Mouse (Mus musculus) spleen, adult 2 months (tissue): ENCODE data around the gene Kcnd3. TPM values are rescaled to one million over a fixed set of nuclear protein-coding genes. Genes with fewer than 3 reads are reported as not detected.

Experiments used
- DNase-seq, 2 experiments: peaks; one replicate each; pipeline versions ENCODE4 v3.0.0 to v3.0.0-alpha.2; 2012 to 2021; ENCODE audit warnings: low spot score in 2 of 2, low read depth in 1 of 2
- H3K27ac ChIP-seq: fragments of 200-500 bp; 2 replicates; pipeline ENCODE4 v1.5.1; 2012; ENCODE audit warnings: low read length, inconsistent platforms; ENCODE audit not compliant: insufficient read depth
- H3K27me3 ChIP-seq: fragments of 200-500 bp; 2 replicates; pipeline ENCODE4 v1.6.1; 2012; ENCODE audit warnings: mild to moderate bottlenecking, moderate library complexity, low read length, inconsistent platforms; ENCODE audit not compliant: control insufficient read depth, insufficient read depth
- H3K36me3 ChIP-seq: fragments of 200-500 bp; 2 replicates; pipeline ENCODE4 v1.6.1; 2012; ENCODE audit warnings: mild to moderate bottlenecking, low read length, inconsistent platforms; ENCODE audit not compliant: control insufficient read depth, insufficient read depth
- H3K4me1 ChIP-seq: fragments of 200-500 bp; 2 replicates; pipeline ENCODE4 v1.6.1; 2011; ENCODE audit warnings: inconsistent platforms; ENCODE audit not compliant: control insufficient read depth, insufficient read depth, insufficient read length
- H3K4me3 ChIP-seq: fragments of 200-500 bp; 2 replicates; pipeline ENCODE4 v1.5.1; 2011; ENCODE audit warnings: mild to moderate bottlenecking, inconsistent platforms; ENCODE audit not compliant: insufficient read depth, insufficient read length; ENCODE audit errors: extremely low read depth
- CTCF ChIP-seq: fragments of 200-500 bp; IDR thresholded peaks from 2 replicates; pipeline ENCODE4 v1.5.1; 2011; ENCODE audit warnings: mild to moderate bottlenecking, inconsistent platforms; ENCODE audit not compliant: insufficient read depth, insufficient read length, insufficient replicate concordance; ENCODE audit errors: extremely low read depth
- POLR2A ChIP-seq: fragments of 200-500 bp; IDR thresholded peaks from 2 replicates; pipeline ENCODE4 v1.6.1; 2011; ENCODE audit warnings: low read depth, low read length, inconsistent platforms
- whole genome bisulfite sequencing: fragments of 180-500 bp; shearing (Covaris S2); methylation state at CpG from one replicate; pipeline ENCODE4 v1.1.7; 2018; 5-methylcytosine and 5-hydroxymethylcytosine counted together
- polyA plus RNA-seq: library from polyadenylated mRNA; depleted of rRNA; stranded (reverse); fragments of >200 nt; gene quantifications from 2 replicates; pipeline ENCODE4 v1.2.3, GENCODE M21; 2012

Kcnd3 gene
- polyA plus RNA-seq, 1 experiment = 2.5 TPM

DNA sequence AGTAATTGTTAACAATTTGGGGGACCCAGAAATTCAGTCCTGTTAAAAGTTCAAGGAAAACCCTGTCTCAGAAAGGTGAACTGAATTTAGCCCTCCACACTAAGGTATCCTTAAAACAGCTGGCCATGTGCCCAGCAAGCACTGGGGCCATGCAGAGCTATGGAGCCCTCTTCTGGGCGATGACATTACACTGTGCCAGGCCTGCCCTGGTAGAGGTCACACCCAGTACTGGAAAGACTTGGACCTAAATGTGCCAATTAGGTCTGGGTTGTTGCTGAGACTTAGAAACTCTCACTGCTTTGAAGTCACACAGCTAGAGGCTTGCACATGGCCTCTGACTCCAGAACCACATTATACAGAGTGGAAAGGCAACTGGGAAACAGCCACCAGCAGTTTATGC lies 190.1 kb downstream of the Kcnd3 start:
- H3K27ac ChIP-seq = no peak overlapping the region
- 32% methylated on average over 1 of the region's 1 CpGs for WGBS
- no peak overlapping the region for H3K4me3 ChIP-seq
- no peak for DNase-seq
- TF ChIP-seq POLR2A (no peak), CTCF (no peak)
- no peaks in the 10 kb centered on the region for H3K4me1 ChIP-seq
- H3K36me3 ChIP-seq = no peaks in the 10 kb centered on the region
- no peaks in the 10 kb centered on the region for H3K27me3 ChIP-seq

- TF ChIP-seq CTCF = no peak
- no peak for TF ChIP-seq POLR2A
- no peak overlapping the region for H3K27ac ChIP-seq
- H3K36me3 ChIP-seq = no peaks in the 10 kb centered on the region
- no peaks in the 10 kb centered on the region for H3K4me1 ChIP-seq
- no peaks in the 10 kb centered on the region for H3K27me3 ChIP-seq
- no peak for DNase-seq
- no peak overlapping the region for H3K4me3 ChIP-seq
- WGBS = 81% methylated on average over 5 of the region's 5 CpGs
Measured at GRCm38 (mm10) chr3:105643566-105643965, 191.4 kb downstream of the Kcnd3 start.

DNA sequence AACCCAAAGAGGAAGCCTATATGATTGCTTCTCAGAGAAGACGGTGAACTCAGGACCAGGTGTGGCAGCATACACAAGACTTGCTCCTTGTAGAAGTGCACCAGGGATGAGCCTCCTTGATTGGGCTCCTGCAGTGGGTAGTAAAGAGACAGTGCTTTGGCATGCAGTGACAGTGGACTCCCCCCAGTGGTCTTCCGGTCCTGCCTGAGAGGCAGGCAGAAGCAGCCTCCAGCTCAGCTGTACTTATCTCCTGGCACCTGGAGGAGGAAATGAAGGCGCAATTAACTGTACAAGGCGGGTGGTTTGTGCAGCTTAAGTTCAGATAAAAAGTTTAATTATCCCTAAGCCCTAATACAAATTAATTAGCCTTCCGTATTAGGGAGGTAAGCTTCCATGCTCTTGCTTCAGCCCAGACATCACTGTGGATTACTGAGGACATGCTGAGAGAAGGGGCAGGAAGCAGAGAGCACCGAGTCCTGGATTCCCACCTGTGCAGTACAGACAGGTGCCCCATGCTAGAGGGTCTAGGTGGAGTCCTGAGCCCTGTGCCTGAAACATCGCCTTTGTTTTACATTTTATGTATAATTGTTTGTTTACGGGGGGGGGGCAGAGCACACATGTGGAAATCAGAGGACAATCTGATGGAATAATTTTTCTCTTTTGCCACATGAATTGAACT lies 196.9 kb downstream of the Kcnd3 start:
- Histone ChIP-seq H3K36me3 (no peaks in the 10 kb centered on the region), H3K4me1 (no peaks in the 10 kb centered on the region), H3K4me3 (no peak overlapping the region), H3K27ac (no peak overlapping the region), H3K27me3 (no peaks in the 10 kb centered on the region)
- TF ChIP-seq POLR2A (no peak), CTCF (no peak)
- 74% methylated on average over 8 of the region's 8 CpGs for WGBS
- DNase-seq = no peak

- WGBS = 71% methylated on average over 13 of the region's 13 CpGs
- TF ChIP-seq CTCF (no peak), POLR2A (no peak)
- no peak for DNase-seq
Measured at GRCm38 (mm10) chr3:105653544-105654380, 201.6 kb downstream of the Kcnd3 start.

GRCm38 (mm10) chr3:105655031-105655585 lies 203.0 kb downstream of the Kcnd3 start:
- Histone ChIP-seq H3K27ac (no peak overlapping the region), H3K27me3 (no peaks in the 10 kb centered on the region), H3K4me1 (no peaks in the 10 kb centered on the region), H3K4me3 (no peak overlapping the region), H3K36me3 (no peaks in the 10 kb centered on the region)
- TF ChIP-seq POLR2A (no peak), CTCF (no peak)
- WGBS = 87% methylated on average over 11 of the region's 11 CpGs
- DNase-seq = no peak

More at GRCm38 (mm10) chr3:105653544-105654380, 201.6 kb downstream of the Kcnd3 start:
- Histone ChIP-seq H3K4me3 (no peak overlapping the region), H3K27ac (no peak overlapping the region), H3K27me3 (no peaks in the 10 kb centered on the region), H3K36me3 (no peaks in the 10 kb centered on the region), H3K4me1 (no peaks in the 10 kb centered on the region)

GRCm38 (mm10) chr3:105660530-105660929 lies 208.4 kb downstream of the Kcnd3 start:
- no peak overlapping the region for H3K27ac ChIP-seq
- no peaks in the 10 kb centered on the region for H3K27me3 ChIP-seq
- WGBS = 61% methylated on average over 2 of the region's 2 CpGs
- H3K4me1 ChIP-seq = no peaks in the 10 kb centered on the region
- no peak for DNase-seq
- no peak overlapping the region for H3K4me3 ChIP-seq
- no peaks in the 10 kb centered on the region for H3K36me3 ChIP-seq
- TF ChIP-seq CTCF (no peak), POLR2A (no peak)
